Mouse (Mus musculus) R1 (cell line): ENCODE measurements around the gene Dgcr8.
"Not testable (repeated sequence)": the region's sequence is repeated elsewhere in the genome, so short reads cannot be mapped to it uniquely, and the experiment has no call there.

Source experiments
- DNase-seq: peaks from one replicate; pipeline ENCODE4 v3.0.0-alpha.2; 2018; ENCODE audit warnings: low read depth, low spot score

The Dgcr8 gene

GRCm38 (mm10) chr16:18289067-18289588 lies at the start of gene Dgcr8:
TSS of gene Dgcr8 (minus strand) at chr16:18289246.
- DNase-seq: peak; percentile 97

GRCm38 (mm10) chr16:18337261-18337660 lies 48.2 kb upstream of the Dgcr8 start:
- DNase-seq: no peak

- DNase-seq: no peak
Measured at GRCm38 (mm10) chr16:18335981-18336380, 46.9 kb upstream of the Dgcr8 start.

- DNase-seq: no peak
Measured at GRCm38 (mm10) chr16:18333976-18334375, 44.9 kb upstream of the Dgcr8 start.

GRCm38 (mm10) chr16:18328524-18328923 lies 39.5 kb upstream of the Dgcr8 start:
- no peak for DNase-seq

GRCm38 (mm10) chr16:18327936-18328335 lies 38.9 kb upstream of the Dgcr8 start:
- DNase-seq: no peak

- DNase-seq: no peak
Measured at GRCm38 (mm10) chr16:18325741-18326140, 36.7 kb upstream of the Dgcr8 start.

- peak; percentile 72 for DNase-seq
Measured at GRCm38 (mm10) chr16:18324031-18324430, 35.0 kb upstream of the Dgcr8 start.

GRCm38 (mm10) chr16:18323460-18323859 lies 34.4 kb upstream of the Dgcr8 start:
- no peak for DNase-seq

- peak; percentile 76 for DNase-seq
Measured at GRCm38 (mm10) chr16:18321443-18321842, 32.4 kb upstream of the Dgcr8 start.

GRCm38 (mm10) chr16:18318992-18319391 lies 29.9 kb upstream of the Dgcr8 start:
- DNase-seq: no peak

GRCm38 (mm10) chr16:18308159-18308558 lies 19.1 kb upstream of the Dgcr8 start:
- no peak for DNase-seq

GRCm38 (mm10) chr16:18289614-18290013 lies 568 bp upstream of the Dgcr8 start:
- not testable (repeated sequence) for DNase-seq

GRCm38 (mm10) chr16:18288581-18289061 lies 425 bp downstream of the Dgcr8 start:
- peak; percentile 71 for DNase-seq

- peak; percentile 28 for DNase-seq
Measured at GRCm38 (mm10) chr16:18288166-18288565, 880 bp downstream of the Dgcr8 start.

GRCm38 (mm10) chr16:18275166-18275565 lies 13.9 kb downstream of the Dgcr8 start:
- peak; percentile 88 for DNase-seq

GRCm38 (mm10) chr16:18268182-18268581 lies 20.9 kb downstream of the Dgcr8 start:
- DNase-seq: peak; percentile 68

GRCm38 (mm10) chr16:18265024-18265423 lies 24.0 kb downstream of the Dgcr8 start:
- DNase-seq: no peak

GRCm38 (mm10) chr16:18258221-18258620 lies 30.8 kb downstream of the Dgcr8 start, which contains the start of gene Gm49776:
TSS of gene Gm49776 (minus strand) at chr16:18258321.
- no peak for DNase-seq

GRCm38 (mm10) chr16:18253866-18254265 lies 35.2 kb downstream of the Dgcr8 start:
- DNase-seq: no peak

GRCm38 (mm10) chr16:18252736-18253135 lies 36.3 kb downstream of the Dgcr8 start:
- DNase-seq: no peak

- no peak for DNase-seq
Measured at GRCm38 (mm10) chr16:18250828-18251790, 37.9 kb downstream of the Dgcr8 start.

- no peak for DNase-seq
Measured at GRCm38 (mm10) chr16:18250231-18250630, 38.8 kb downstream of the Dgcr8 start.
